Mouse (Mus musculus): ENCODE measurements around the gene Ccdc63. TPM values are rescaled to one million over a fixed set of nuclear protein-coding genes. Genes with fewer than 3 reads are reported as not detected.
A peak's percentile ranks its signal among the peaks of the same experiment; 100 is the strongest.
"Not testable (repeated sequence)": the region's sequence is repeated elsewhere in the genome, so short reads cannot be mapped to it uniquely, and the experiment has no call there.

Gene Ccdc63
- polyA plus RNA-seq, 1 experiment = not detected

DNA sequence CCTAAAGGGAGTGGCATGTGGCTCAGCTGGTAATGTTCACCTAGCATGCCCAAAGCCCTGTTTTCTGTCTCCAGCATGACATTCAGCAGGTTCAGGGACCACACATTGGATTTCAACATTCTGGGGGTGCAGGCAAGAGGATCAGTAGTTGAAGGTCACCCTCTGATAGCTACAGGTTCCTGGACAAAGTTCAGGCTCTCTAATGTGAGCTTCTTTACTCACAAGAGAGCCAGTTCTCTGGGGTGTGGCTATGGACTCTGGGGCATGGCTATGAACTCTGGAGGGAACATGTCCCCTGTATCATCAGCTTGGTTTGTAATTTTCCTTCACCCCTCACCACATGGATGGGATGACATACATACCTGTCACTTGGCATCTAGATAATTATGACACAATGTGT is 15.0 kb upstream of the Ccdc63 start:
- Histone ChIP-seq H3K27me3 (ENCODE audit: control insufficient read depth) (no peaks in the 10 kb centered on the region; the same call in 1 of the 2 replicates), H3K36me3 (ENCODE audit: control insufficient read depth) (peaks cover 15% of the 10 kb centered on the region), H3K4me1 (ENCODE audit: control insufficient read depth) (peaks cover 35% of the 10 kb centered on the region), H3K4me3 (replicated peaks) (no peak overlapping the region), H3K9me3 (ENCODE audit: control insufficient read depth, low read length) (no peaks in the 10 kb centered on the region)
- TF ChIP-seq TAL1 (IDR thresholded peaks at IDR 0.05; ENCODE audit: low read length) = no peak
- TF ChIP-seq GATA1 (IDR thresholded peaks at IDR 0.05; ENCODE audit: low read length) = no peak

DNA sequence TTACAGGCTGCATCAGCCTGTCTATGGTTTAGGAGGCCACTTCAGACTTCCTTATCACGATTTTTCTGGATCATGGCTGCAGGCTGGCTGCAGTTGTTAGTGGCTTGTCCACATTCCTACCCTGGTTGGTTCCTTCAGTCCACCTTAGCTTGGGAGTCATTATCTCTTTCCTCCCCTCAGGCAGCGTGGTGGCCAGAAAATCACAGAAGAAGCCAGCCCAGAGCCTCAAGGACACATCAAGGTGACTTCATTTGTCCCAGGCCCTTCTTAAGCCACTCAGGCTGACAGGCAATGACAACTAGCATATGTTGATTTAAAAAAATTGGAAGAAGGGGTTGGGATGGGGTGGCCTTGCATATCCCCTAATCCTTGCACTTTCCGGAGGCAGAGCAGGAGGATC is 14.2 kb upstream of the Ccdc63 start:
- Histone ChIP-seq H3K4me3 (replicated peaks) (no peak overlapping the region), H3K27me3 (ENCODE audit: control insufficient read depth) (no peaks in the 10 kb centered on the region; the same call in 1 of the 2 replicates), H3K9me3 (ENCODE audit: control insufficient read depth, low read length) (no peaks in the 10 kb centered on the region), H3K36me3 (ENCODE audit: control insufficient read depth) (peaks cover 7% of the 10 kb centered on the region), H3K4me1 (ENCODE audit: control insufficient read depth) (peaks cover 27% of the 10 kb centered on the region)
- no peak for TF ChIP-seq TAL1 (IDR thresholded peaks at IDR 0.05; ENCODE audit: low read length)
- TF ChIP-seq GATA1 (IDR thresholded peaks at IDR 0.05; ENCODE audit: low read length) = no peak

DNA sequence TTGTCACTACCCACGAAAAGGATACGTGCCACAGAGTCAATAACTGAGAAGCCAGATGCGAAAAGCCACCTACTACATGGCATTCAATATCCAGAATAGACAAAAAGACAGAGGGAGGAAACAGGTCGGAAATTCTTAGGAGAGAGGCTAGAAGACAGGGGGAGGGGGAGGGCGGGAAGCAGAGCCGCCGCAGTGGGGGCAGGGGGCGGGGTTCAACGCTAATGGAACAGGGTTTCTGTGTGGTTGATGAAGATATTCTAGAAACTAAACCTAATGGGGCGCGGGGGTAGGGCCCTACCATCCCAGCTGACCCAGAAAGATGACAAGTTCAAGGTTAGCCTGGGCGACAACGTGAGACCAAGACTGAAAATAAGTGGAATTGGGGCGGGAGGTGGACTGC is 13.4 kb upstream of the Ccdc63 start:
- H3K4me1 ChIP-seq (ENCODE audit: control insufficient read depth) = peaks cover 20% of the 10 kb centered on the region
- no peak overlapping the region for H3K4me3 ChIP-seq (replicated peaks)
- H3K27me3 ChIP-seq (ENCODE audit: control insufficient read depth) = no peaks in the 10 kb centered on the region; the same call in 1 of the 2 replicates
- TF ChIP-seq TAL1 (IDR thresholded peaks at IDR 0.05; ENCODE audit: low read length) (no peak), GATA1 (IDR thresholded peaks at IDR 0.05; ENCODE audit: low read length) (no peak)
- no peaks in the 10 kb centered on the region; the same call in 1 of the 2 replicates for H3K36me3 ChIP-seq (ENCODE audit: control insufficient read depth)
- no peaks in the 10 kb centered on the region for H3K9me3 ChIP-seq (ENCODE audit: control insufficient read depth, low read length)

DNA sequence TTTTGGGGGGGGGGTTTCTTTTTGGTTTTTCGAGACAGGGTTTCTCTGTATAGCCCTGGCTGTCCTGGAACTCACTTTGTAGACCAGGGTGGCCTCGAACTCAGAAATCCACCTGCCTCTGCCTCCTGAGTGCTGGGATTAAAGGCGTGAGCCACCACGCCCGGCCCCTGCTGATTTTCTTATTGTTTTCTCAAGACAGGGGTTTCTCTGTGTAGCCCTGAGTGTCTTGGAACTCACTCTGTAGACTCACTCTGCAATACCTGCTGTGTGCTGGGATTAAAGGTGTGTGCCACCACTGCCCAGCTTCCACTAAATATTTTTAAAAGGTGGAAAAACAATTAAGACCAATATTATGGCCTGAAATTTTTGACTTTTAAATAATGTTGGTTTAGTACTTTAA is 11.9 kb upstream of the Ccdc63 start:
- H3K4me1 ChIP-seq (ENCODE audit: control insufficient read depth) = peaks cover 16% of the 10 kb centered on the region
- not testable (repeated sequence) for H3K4me3 ChIP-seq (replicated peaks); H3K27me3 ChIP-seq (ENCODE audit: control insufficient read depth); H3K9me3 ChIP-seq (ENCODE audit: control insufficient read depth, low read length); H3K36me3 ChIP-seq (ENCODE audit: control insufficient read depth)

DNA sequence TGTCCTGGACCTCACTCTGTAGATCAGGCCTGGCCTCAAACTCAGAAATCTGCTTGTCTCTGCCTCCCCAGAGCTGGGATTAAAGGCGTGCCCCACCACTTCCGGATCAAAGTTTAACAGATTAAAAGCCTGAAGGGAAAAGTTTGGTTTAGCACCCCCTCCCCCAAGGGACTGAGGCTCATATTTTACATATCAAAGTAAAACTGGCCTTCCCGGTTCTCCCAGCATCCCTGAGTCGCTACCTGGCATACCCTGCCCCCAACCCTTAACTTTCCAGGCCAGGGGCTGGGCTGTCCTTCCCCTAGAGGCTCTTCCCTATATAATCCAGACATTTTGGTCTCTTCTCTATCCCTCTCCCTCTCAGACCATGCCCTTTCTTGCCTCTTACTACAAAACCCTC is 8.6 kb upstream of the Ccdc63 start:
- Histone ChIP-seq H3K4me1 (ENCODE audit: control insufficient read depth) (peaks cover 23% of the 10 kb centered on the region), H3K4me3 (replicated peaks) (no peak overlapping the region), H3K36me3 (ENCODE audit: control insufficient read depth) (no peaks in the 10 kb centered on the region), H3K27me3 (ENCODE audit: control insufficient read depth) (no peaks in the 10 kb centered on the region; the same call in 1 of the 2 replicates), H3K9me3 (ENCODE audit: control insufficient read depth, low read length) (no peaks in the 10 kb centered on the region)
- TF ChIP-seq GATA1 (IDR thresholded peaks at IDR 0.05; ENCODE audit: low read length) (no peak), TAL1 (IDR thresholded peaks at IDR 0.05; ENCODE audit: low read length) (no peak)

DNA sequence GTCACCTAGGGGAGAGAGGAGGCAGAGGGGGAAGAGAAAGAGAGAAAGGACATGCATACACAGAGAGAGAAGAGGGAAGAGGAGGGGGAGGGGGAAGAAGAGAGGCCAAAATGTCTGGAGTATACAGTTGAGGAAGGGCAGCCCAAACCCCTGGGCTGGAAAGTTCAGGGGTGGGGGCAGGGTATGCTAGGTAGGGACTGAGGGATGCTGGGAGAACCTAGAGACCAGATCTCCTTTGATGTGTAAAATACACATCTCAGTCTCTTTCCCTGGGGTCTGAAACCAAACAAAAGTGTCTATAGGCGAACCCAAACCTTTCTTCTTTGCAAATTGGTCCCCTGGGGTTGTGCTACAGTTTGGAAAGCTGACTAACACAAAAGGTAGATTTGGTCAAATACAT is 7.5 kb upstream of the Ccdc63 start:
- Histone ChIP-seq H3K9me3 (ENCODE audit: control insufficient read depth, low read length) (no peaks in the 10 kb centered on the region), H3K4me1 (ENCODE audit: control insufficient read depth) (peaks cover 26% of the 10 kb centered on the region), H3K36me3 (ENCODE audit: control insufficient read depth) (no peaks in the 10 kb centered on the region), H3K4me3 (replicated peaks) (no peak overlapping the region), H3K27me3 (ENCODE audit: control insufficient read depth) (no peaks in the 10 kb centered on the region; the same call in 1 of the 2 replicates)
- no peak for TF ChIP-seq TAL1 (IDR thresholded peaks at IDR 0.05; ENCODE audit: low read length)
- no peak for TF ChIP-seq GATA1 (IDR thresholded peaks at IDR 0.05; ENCODE audit: low read length)

DNA sequence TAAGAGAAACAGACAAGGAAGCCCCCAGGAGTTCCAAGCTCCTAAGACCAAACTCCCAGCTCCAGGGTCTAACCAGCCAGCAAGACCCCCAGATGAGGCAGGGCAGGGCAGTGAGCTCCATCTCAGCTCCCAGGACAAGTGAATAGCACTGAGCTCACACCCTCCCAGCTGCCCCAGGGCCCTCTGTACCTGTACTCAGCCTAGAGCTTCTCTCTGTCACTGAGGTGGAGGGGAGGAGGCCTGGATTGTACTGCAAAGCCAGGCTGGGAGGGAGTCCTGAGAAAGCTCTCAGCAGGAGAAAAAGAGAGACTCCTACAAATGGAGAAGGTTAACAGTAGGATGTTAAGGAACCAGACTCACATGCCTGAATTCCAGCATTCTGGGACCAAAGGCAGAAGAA is 6.0 kb upstream of the Ccdc63 start:
- Histone ChIP-seq H3K4me1 (ENCODE audit: control insufficient read depth) (peaks cover 32% of the 10 kb centered on the region), H3K36me3 (ENCODE audit: control insufficient read depth) (no peaks in the 10 kb centered on the region), H3K9me3 (ENCODE audit: control insufficient read depth, low read length) (no peaks in the 10 kb centered on the region), H3K27me3 (ENCODE audit: control insufficient read depth) (no peaks in the 10 kb centered on the region; the same call in 1 of the 2 replicates), H3K4me3 (replicated peaks) (no peak overlapping the region)
- no peak for TF ChIP-seq TAL1 (IDR thresholded peaks at IDR 0.05; ENCODE audit: low read length)

DNA sequence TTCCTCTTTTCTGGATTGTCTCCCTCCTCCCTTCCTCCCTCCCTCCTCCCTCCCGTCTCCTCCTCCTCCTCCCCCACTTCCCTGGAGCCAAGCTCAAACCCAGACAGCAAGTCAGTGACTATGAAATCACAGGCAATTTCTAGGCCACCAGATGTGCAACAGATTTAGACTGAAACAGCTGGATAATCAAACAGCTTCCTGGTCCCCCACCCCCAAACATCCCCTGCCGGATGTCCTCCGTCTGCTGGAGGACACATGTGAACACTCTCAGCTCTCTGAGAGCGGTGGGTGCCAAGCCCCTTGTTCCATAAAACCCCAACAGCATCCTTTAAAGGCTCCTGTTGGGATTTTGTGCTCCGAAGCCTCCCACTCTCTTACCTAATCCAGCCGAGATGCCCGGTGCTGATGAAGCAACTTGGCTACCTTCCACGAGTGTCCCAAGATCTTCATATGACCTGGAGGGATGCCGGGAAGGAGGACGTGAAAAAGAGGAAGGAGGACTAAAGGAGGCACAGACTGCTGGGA is 5.5 kb upstream of the Ccdc63 start:
- no peaks in the 10 kb centered on the region; the same call in 1 of the 2 replicates for H3K27me3 ChIP-seq (ENCODE audit: control insufficient read depth)
- TF ChIP-seq TAL1 (IDR thresholded peaks at IDR 0.05; ENCODE audit: low read length) (no peak), GATA1 (IDR thresholded peaks at IDR 0.05; ENCODE audit: low read length) (no peak)
- peaks cover 32% of the 10 kb centered on the region for H3K4me1 ChIP-seq (ENCODE audit: control insufficient read depth)
- H3K36me3 ChIP-seq (ENCODE audit: control insufficient read depth) = no peaks in the 10 kb centered on the region
- H3K9me3 ChIP-seq (ENCODE audit: control insufficient read depth, low read length) = no peaks in the 10 kb centered on the region
- peak overlapping the region; percentile 59 for H3K4me3 ChIP-seq (replicated peaks)

DNA sequence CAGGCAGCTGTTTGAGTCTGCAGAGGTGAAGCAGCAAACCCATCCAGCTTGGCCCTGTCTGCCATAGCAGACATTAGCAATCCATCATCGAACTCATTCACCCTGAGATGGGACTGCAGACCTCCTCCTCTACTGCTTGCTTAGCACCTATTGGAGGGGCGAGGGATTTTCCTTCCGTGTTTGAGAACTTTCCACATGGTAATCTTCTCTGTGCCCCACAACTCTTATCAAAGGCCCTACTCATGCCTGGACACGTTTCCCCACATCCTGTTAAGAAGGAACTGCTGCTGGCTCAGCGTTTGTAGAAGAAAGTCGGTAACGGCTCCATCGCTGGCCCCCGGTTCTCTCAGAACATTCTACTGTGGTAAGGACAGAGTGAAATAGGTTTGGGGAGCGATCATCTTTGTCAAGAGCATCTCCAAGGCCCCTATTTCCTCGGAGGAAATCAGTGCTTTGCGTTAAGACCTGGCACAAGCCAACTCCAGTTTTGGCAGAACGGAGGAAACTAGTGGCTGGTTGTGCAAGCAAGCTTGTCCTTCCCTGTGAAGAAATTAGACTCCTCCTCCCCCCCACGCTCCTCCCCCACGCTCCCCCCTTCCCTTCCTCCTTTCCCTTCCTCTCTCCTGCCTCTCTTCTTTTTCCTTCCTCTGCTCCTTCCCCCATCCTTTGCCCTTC is 4.9 kb upstream of the Ccdc63 start:
- peaks cover 32% of the 10 kb centered on the region for H3K4me1 ChIP-seq (ENCODE audit: control insufficient read depth)
- H3K36me3 ChIP-seq (ENCODE audit: control insufficient read depth) = no peaks in the 10 kb centered on the region
- no peaks in the 10 kb centered on the region for H3K9me3 ChIP-seq (ENCODE audit: control insufficient read depth, low read length)
- no peak for TF ChIP-seq TAL1 (IDR thresholded peaks at IDR 0.05; ENCODE audit: low read length)
- TF ChIP-seq GATA1 (IDR thresholded peaks at IDR 0.05; ENCODE audit: low read length) = no peak
- no peaks in the 10 kb centered on the region; the same call in 1 of the 2 replicates for H3K27me3 ChIP-seq (ENCODE audit: control insufficient read depth)
- peak overlapping the region; percentile 59 for H3K4me3 ChIP-seq (replicated peaks)
